Mouse (Mus musculus) gastrocnemius, postnatal 14 days (tissue): ENCODE results near the gene Evi5. TPM values are rescaled to one million over a fixed set of nuclear protein-coding genes. Genes with fewer than 3 reads are reported as not detected.

Experiments used
- DNase-seq: peaks from one replicate; pipeline ENCODE4 v3.0.0; 2021; ENCODE audit warnings: mixed read lengths
- intact Hi-C: fragments of 180-260 bp; cut with DNase I; formaldehyde crosslinking; loops from one replicate; pipeline ENCODE4 v1.15.1; 2025; ENCODE audit warnings: low total_unique reads
- total RNA-seq, 2 experiments: library from RNA; stranded (reverse); gene quantifications; 2 replicates each; pipeline ENCODE4 v1.2.3; 2021

Evi5 gene
- total RNA-seq, 2 experiments from 2014 or later = 16.6 to 17.4 TPM

DNA sequence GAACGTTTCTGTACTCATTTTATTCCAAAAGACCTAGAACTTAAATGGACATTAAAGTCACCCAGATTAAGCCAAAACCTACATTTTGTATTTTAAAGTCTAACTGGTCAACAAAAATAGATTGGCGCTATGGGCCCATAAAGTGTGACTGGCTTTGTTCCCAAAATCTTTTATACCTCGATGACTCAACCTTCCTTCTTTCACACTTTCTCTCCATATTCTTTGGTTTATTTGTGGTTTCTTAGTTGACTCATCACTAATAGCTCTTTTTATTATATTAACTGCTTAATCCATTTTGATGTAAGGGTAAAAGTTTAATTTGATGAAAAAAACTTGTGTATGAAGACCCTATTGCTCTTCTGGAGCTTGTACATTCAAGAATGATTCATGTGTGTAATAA, 43.6 kb downstream of the Evi5 start:
- intact Hi-C loops = no loop called here
- no peak for DNase-seq

DNA sequence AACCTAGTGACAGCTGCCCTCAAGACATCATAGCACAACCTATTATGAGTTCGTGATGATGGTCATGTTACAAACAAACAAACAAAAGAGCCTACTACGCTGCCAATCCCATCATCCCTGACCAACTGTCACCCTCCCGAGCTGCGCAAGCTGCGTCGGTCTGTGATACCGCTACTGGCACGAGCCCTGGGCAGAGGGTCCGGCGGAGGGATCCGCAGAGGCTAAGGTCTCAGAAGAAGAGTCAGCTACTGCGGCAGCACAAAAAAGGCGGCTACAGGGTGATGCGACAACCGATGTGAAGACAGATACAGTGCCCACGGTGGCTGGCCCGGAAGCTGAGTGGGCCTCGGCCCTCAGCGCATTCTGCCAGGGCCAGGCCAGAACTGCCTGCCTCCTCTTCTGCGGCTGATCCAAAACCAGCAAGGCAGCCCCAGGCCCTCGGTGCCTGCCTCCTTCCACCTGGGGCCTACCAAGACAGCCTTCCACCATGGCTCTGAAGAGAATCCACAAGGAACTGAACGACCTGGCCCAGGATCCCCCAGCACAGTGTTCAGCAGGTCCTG, 44.8 kb downstream of the Evi5 start, which contains the start of gene Ube2d2b:
Gene Ube2d2b (plus strand): TSS at position 102 of the 563 bp plus-strand sequence.
- intact Hi-C loops = no loop called here
- no peak for DNase-seq

DNA sequence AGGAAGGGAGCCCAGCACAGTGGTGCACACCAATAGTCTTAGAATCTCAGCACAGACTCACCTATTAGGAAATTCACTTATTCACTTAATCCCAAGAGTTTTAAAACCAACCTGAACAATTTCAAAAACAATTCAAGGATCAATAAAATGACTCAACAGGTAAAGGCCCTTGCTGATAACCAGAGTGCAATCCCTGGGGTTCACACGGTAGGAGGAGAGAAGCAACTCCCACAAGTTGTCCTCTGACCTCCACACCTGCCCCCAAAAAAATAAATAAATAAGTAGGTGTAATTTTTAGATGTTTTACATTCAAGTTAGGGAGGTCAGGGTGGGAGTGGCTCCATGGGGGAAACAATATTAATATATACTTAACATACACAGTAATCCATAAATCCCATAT, 52.4 kb downstream of the Evi5 start:
- no peak for DNase-seq
- intact Hi-C loops = no loop called here

DNA sequence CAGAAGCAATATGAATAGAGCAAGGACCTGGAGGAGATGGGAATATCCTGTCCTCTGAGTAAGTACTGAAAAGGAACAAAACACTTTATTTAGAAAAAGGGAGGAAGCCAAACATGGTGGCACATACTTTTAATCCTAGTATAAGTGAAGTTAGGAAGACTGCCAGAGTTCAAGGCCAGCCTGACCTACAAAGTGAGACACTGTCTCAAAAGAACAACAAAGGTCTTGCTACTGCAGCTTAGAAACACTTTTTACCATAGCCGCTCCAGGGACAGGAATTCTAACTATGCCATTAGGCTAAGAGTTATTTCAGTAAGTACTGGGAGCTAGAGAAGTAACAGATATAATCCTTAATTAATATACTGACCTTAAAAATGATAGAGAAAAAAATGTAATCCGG, 60.3 kb downstream of the Evi5 start:
- no peak for DNase-seq
- intact Hi-C loops = no loop called here

DNA sequence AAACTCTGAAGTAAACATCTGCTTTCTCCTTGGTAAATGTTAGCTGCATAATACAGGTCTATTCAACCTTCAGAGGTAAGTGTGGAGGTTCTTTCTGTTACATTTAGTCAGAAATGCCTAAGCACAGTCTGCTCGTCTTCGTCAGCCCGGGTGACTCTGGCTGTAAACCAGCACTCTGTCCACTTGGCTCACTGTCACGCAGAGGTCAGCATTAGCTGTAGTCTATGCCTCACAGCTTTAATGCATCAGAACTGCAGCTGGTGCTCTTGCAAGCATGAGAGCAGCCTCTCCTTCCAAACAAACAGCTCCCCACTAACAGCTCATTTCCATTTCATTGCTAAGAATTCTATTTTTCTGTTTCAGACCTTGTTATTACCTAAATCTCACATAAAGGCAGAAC, 67.4 kb downstream of the Evi5 start:
- intact Hi-C loops = no loop called here
- peak; percentile 26 for DNase-seq

DNA sequence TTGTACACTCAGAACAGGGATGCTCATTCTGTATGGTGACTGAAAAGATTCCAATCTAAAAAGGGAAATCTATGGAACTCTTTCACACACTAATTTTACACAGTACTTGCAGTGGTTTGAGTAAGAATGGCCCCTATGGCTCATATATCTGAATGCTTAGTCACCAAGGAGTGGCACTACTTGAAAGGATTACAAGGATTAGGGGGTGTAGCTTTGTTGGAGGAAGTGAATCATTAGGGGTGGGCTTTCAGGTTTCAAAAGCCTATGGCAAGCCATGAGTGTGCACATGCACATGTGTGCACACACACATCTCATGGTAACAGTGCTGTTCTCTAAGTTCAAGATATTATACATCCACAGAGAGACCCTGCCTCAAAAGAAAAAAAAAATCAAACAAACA, 72.3 kb downstream of the Evi5 start:
- DNase-seq = no peak
- intact Hi-C loops = no loop called here

DNA sequence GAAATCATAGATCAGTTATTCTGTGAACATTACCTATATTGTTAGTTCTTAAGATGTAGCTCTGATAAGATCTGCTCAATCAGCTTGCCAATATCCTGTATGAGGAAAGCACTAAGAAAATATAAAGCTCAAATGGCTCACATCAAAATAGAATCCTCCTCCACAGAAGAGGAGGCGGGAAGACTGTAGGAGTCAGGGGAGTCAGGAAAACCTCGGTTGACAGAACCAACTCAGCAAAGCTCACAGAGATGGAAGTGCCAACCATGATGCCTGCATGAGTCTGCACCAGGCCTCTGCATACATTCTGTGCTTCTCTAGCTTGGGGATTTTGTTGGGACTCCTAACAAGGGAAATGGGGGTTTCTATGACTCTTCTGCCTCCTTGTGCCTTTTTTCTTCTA, 73.7 kb downstream of the Evi5 start:
- no peak for DNase-seq
- intact Hi-C loops = no loop called here

DNA sequence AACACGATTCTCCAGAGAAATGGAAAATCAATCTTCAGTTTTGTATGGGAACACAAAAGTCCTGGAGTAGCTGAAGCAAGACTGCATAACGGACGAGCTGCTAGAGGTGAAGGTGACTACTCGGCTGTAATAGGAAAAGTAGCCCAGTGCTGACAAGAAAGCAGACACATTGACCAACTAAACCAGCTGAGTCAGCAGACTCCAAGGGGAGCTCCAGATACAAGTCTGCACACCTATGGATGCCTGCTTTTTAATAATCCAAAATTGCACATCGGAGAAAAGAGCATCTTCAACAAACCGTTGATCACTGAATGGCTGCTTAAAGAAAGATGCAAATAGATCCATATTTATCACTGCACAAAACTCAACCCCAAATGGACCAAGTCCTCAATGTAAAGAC, 76.6 kb downstream of the Evi5 start:
- DNase-seq = no peak
- intact Hi-C loops = loop anchor here (10.0 kb wide), 1 partner anchor 97 kb away; no protein-coding TSS in a partner anchor

DNA sequence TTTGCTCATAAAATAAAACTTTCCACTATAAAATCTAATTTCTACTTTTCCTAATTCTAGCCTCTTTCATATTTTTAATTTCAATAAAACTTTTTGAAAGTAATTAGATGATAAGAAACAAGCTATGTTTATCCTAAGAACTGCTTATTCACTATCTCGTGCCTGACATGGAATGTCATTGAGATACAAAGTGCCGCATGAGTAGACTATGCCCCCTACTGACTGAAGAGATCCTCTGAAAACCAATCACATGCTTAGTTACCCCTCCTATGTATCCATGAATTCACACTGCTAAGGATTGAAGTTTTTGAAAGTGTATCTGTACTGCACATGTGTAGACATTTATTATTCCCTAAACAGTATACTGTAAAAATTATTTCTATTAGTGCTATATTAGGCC, 81.0 kb downstream of the Evi5 start:
- no peak for DNase-seq
- intact Hi-C loops = loop anchor here (10.0 kb wide), 1 partner anchor 101 kb away; no protein-coding TSS in a partner anchor

DNA sequence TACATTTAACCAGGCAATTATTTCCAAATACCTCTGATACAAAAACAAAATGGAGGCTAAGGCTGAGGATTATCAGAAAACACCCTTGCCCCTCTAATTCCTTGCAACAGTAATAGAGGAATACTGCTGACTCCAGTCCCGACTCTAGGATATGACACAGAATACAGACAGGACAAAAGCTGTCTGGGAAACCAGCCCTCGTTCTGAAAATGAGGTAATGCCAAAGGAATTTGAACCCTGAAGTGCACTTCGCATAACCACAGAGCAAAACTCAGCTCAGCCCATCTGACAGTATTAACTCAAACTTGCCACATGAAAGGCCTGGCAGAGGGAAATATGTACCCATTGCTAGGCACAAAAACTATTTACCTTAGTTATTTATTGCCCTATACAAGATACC, 81.6 kb downstream of the Evi5 start:
- intact Hi-C loops = loop anchor here (10.0 kb wide), 1 partner anchor 102 kb away; no protein-coding TSS in a partner anchor
- no peak for DNase-seq

DNA sequence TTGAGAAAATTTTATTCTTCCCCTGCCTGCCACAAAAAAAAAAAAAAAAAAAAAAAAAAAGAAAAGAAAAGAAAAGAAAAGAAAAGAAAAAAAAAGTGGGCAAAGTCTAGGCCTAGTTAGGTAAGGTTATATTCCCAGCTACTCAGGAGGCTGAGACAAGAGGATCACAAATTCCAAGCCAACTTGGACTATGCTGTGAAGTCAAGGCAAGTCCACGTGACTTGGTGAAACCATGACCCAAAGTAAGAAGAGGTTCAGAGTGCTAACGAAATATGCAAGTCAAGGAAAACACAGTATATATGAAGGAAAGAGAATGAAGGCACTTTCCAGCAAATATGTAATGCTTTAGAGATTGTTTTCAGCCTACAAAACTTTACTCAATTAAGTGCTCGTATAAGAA, 82.4 kb downstream of the Evi5 start:
- intact Hi-C loops = loop anchor here (10.0 kb wide), 1 partner anchor 102 kb away; no protein-coding TSS in a partner anchor
- DNase-seq = no peak

DNA sequence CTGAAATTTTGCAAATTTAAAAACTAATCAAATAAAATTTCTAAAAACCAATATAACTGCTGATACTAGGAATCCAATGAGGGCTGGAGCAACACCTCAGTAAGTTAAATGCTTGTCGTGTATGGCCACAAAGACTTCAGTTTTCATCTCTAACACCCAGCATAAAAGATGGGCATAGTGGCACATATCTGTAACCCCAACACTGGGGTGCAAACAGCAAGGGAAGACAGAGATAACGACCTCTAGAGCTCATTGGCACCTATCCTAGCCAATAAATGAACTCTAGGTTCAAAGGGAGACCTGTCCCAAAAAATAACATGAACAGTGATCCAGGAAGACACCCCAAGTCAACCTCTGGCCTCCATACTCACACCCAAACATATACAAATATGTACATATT, 82.9 kb downstream of the Evi5 start:
- intact Hi-C loops = loop anchor here (10.0 kb wide), 1 partner anchor 103 kb away; no protein-coding TSS in a partner anchor
- no peak for DNase-seq

DNA sequence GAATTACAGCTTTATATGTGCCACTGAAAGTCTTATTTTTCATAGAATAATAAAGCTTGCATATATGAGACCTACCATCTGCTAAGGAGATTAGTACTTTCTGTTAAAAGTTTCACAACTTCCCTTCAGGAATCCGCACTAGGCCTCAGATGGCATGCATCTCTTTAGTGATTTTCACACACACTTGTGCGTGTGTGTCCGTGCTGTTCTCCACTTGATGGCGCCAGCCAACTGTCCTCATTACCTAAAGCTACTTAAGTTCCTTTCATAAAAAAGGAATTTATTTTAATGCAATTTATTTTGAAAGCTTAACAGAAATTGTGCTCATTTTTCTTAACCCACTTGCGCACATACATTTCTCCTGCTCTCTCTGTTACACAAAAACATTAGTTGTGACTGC, 85.4 kb downstream of the Evi5 start:
- DNase-seq = no peak
- intact Hi-C loops = no loop called here

DNA sequence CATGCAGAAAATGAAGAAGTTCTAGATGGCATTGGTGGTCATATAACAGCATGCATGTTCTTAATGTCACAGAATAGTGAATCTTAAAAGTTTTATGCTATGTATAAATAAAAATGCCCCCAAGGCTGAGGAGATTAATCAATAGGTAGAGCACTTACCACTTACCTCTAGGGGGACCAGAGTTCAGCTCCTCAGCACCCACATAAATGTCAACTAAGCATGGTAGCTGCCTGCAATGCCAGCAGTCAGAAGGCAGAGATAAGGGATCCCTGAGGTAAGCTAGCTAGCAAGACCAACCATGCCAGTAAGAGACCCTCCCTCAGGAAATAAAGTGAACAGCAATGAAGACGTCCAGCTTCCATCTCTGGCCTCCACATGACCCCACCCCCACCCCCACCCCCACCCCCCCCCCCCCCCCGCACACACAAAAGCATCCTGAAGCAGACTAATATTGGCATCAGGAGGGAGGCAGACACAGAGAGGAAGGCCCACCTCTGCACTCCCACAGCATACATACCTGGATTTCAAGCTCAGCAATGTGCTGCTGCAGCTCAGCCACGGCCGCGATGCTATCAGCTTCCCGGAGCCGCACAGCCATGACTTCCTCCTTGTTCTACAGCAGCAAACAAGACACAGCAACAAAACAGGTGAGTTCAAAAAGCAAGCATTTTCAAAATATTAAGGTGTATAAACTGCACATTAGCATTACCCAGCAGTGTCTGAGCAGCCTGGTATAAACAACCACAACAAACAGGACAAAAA, 87.0 kb downstream of the Evi5 start:
- intact Hi-C loops = no loop called here

DNA sequence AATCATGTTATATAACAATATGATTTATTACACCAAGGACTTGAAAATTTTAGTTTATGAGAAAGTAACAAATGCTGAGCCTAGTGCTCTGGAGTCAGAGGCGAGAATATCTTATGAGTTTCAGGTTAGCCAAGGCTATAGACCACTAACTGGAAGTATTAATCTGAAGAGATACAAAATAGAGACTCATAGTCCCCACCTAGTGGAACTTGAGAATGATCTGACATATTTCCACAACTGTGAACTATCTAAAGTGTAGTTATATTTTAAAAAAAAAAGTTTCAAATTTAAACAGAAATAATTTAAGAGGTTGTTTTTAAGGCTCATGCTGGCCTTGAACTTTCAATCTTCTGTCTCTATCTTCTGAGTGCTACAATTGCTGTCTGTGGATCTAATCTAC, 92.5 kb downstream of the Evi5 start:
- intact Hi-C loops = no loop called here
- no peak for DNase-seq

More for the DNA sequence above, 87.0 kb downstream of the Evi5 start:
- DNase-seq = no peak

DNA sequence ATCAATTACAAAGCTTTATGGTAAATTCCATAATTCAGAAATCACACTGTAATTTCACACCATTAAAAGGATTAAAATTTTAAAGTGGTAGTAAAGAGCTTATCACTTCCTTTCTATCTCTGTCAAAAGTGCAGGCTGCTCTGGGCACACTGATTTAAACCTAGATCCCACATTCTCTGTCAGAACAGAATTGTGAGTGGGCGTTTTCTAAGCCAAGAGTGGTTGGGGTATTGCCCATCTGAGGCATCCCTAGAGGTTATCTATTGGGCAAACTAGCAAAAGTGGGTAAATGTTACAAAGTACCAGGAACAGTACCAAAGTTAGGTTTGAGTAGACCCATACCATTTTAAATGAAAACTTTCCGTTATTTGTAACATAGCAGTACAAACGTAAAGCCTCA, 96.1 kb downstream of the Evi5 start:
- DNase-seq = no peak
- intact Hi-C loops = no loop called here

DNA sequence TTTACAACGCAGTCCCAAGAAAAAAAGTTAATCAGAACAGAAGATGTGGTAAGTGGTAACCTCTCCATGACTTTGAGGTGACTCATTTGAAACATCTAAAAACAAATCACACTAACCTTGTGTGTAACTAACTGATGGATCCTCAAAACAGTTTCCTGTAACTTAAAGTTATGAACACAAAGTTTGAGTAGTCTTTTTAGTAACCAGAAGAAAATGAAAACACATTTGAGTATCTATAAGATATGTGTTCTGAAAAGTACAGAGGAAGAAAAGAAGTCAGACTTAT, 97.4 kb downstream of the Evi5 start:
- intact Hi-C loops = no loop called here
- DNase-seq = no peak

DNA sequence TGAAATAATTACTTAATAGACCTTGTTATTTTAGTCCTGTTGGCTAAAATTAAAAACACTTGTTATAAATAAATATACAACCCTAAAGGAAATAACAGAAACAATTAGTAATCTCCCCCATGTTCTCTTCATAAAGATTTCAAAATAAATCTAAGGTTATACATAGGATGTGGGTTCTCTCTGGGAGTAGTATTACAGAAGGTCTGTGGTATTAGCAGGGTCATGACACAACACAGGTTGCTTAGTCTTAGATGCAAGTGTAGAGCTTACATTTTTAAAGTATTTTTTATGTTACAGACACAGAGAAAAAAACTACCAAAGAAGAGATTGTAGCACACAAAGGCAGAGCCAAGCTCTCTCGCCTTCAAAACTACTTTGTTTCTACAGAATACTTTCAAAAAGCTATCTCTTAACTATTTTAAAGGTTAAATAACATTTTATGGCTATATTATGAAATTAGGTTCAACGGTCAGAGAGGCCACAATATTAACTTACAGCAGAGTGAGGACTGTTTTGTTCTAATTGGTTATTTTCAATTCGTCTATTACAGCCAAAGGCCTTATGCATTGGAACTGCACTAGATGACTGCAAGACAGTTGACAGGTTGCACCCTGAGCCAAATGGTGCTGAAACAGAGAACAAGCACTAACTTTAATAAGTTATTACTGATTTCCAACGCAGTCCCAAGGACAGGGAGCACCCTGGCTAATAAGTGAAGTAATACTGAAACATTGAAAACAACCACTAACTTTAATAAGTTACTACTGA, 97.9 kb downstream of the Evi5 start:
- DNase-seq = no peak
- intact Hi-C loops = no loop called here

DNA sequence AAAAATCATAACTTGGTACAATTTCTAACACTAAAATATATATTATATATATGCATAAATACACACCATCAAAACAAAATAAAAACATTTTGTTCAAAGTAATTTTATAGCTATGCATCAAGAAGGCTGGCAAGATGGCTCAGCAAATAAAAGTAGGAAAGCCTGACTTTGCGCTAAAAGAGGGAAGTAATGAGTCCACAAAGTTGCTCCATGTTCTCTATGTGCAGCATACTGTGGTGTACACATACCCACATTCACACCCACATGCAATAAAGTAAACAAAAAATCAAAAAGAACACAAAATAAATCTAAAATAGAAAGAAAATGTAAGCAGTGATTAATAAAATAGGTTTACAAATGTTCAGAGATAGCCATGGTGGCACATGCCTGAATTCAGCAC, 99.0 kb downstream of the Evi5 start:
- DNase-seq = no peak
- intact Hi-C loops = no loop called here

DNA sequence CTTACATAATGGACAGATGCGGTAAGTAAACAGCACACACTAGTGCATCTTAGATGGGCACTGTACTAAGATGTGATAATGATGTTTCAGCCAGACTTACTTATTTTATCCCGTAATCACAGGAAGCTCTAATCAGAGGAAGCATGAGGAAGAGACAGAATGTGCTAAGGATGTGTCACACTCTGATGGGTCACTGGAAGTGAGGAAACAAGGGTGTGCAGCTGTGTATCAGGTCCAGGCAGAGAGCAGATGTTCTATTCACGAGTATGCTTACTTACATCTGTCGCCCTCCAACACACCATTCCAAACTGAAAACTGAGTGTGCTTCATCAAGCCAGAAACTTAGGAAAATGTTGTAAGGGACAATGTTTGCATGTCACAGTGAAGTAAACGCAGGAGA, 102.9 kb downstream of the Evi5 start:
- intact Hi-C loops = no loop called here
- DNase-seq = no peak

DNA sequence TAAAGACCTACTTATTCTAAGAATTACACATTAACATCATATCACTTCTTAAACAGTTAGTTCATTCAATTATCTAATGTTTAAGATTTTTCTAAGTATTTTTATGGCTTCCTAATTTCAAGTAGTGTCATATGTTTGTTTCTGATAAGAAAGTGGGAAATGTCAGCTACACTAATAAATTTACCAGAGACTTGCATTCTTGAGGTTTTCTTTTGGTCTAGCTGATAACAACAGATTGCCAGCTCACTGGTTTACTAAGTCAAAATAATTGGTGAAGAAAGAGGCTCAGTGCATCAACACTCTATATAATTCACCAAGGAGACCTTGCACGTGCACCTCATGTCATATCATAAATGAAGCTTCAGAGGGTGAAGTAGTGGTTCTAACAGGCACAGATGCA, 106.7 kb downstream of the Evi5 start:
- intact Hi-C loops = no loop called here
- DNase-seq = no peak
